Mouse (Mus musculus) heart, embryonic 12.5 days (tissue): ENCODE results near the gene Adh5. TPM values are rescaled to one million over a fixed set of nuclear protein-coding genes. Genes with fewer than 3 reads are reported as not detected.

Experiments
- ATAC-seq: fragments of 200-750 bp; cut with Nextera tagmentation; 2 replicates; pipeline ENCODE4 v1.8.0; 2017; ENCODE audit warnings: moderate TSS enrichment, moderate library complexity; ENCODE audit not compliant: insufficient number of reproducible peaks, low FRiP score
- H3K27ac ChIP-seq: fragments of 300-500 bp; sonication (generic); 2 replicates; pipeline ENCODE4 v1.5.1; 2016; ENCODE audit warnings: mild to moderate bottlenecking, moderate library complexity; ENCODE audit not compliant: poor library complexity, severe bottlenecking
- H3K27me3 ChIP-seq: fragments of 300-500 bp; sonication (generic); replicated peaks from 2 replicates; pipeline ENCODE4 v1.6.1; 2016; ENCODE audit warnings: mild to moderate bottlenecking, moderate library complexity
- H3K36me3 ChIP-seq: fragments of 300-500 bp; sonication (generic); 2 replicates; pipeline ENCODE4 v1.6.1; 2016; ENCODE audit warnings: mild to moderate bottlenecking, moderate library complexity
- H3K4me1 ChIP-seq: fragments of 300-500 bp; sonication (generic); replicated peaks from 2 replicates; pipeline ENCODE4 v1.6.1; 2016; ENCODE audit warnings: mild to moderate bottlenecking
- H3K4me2 ChIP-seq: fragments of 300-500 bp; sonication (generic); 2 replicates; pipeline ENCODE4 v1.6.1; 2016; ENCODE audit warnings: mild to moderate bottlenecking, moderate library complexity
- H3K4me3 ChIP-seq: fragments of 300-500 bp; sonication (generic); 2 replicates; pipeline ENCODE4 v1.5.1; 2016; ENCODE audit warnings: mild to moderate bottlenecking
- H3K9ac ChIP-seq: fragments of 300-500 bp; sonication (generic); 2 replicates; pipeline ENCODE4 v1.6.1; 2016; ENCODE audit warnings: mild to moderate bottlenecking, moderate library complexity
- H3K9me3 ChIP-seq: fragments of 300-500 bp; sonication (generic); replicated peaks from 2 replicates; pipeline ENCODE4 v1.6.1; 2016; ENCODE audit warnings: mild to moderate bottlenecking, moderate library complexity
- WGBS: fragments of 180-500 bp; shearing (Covaris S2); methylation state at CpG from one replicate; pipeline ENCODE4 v1.1.7; 2016; 5-methylcytosine and 5-hydroxymethylcytosine counted together
- polyA plus RNA-seq: library from polyadenylated mRNA; unstranded; fragments of >200 nt; fragmentation: Nextera tagmentation; extraction: Ambion mirVana; gene quantifications from 2 replicates; pipeline ENCODE4 v1.2.1, GENCODE M21; 2016

Adh5 gene
- polyA plus RNA-seq: 153 and 159 TPM in 2 replicates

GRCm38 (mm10) chr3:138442612-138443464, at the start of gene Adh5:
TSS of gene Adh5 (plus strand) at chr3:138443093.
- H3K4me3 ChIP-seq: peak within 1 kb of the TSS; percentile 77
- whole genome bisulfite sequencing: under 1% methylated on average over 86 of the region's 86 CpGs
- H3K27me3 ChIP-seq: no peaks in the 10 kb centered on the region
- peak within 1 kb of the TSS; percentile 88 for H3K9ac ChIP-seq
- H3K9me3 ChIP-seq: no peaks in the 10 kb centered on the region
- peaks cover 30% of the 10 kb centered on the region for H3K36me3 ChIP-seq
- peak within 1 kb of the TSS; percentile 81 for H3K27ac ChIP-seq
- ATAC-seq: peak; percentile 100
- H3K4me1 ChIP-seq: peaks cover 10% of the 10 kb centered on the region
- H3K4me2 ChIP-seq: peak within 1 kb of the TSS; percentile 83

DNA sequence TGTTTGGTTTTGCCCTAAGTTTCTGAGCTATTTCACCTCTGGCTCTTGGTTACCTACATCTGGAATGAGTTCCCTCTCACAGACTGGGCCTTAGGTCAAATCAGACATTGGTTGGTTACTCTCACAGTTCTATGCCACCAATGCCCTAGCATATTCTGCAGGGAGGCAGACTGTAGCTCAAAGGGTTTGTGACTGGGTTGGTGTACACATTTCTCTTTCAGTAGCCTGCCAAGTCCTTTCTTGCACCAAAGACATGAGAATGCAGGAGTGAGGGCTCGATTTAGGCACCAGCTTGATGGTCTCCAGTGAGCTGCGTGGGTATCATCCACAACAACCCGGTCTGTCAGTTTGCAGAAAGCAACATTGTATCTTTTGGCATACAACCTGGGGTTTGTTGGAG, 38.0 kb upstream of the Adh5 start:
- Histone ChIP-seq H3K4me3 (no peak overlapping the region), H3K4me1 (no peaks in the 10 kb centered on the region), H3K4me2 (no peak overlapping the region), H3K36me3 (no peaks in the 10 kb centered on the region), H3K9ac (no peak overlapping the region), H3K27ac (no peak overlapping the region), H3K9me3 (no peaks in the 10 kb centered on the region), H3K27me3 (no peaks in the 10 kb centered on the region)
- no peak for ATAC-seq
- WGBS: 63% methylated on average over 3 of the region's 3 CpGs

DNA sequence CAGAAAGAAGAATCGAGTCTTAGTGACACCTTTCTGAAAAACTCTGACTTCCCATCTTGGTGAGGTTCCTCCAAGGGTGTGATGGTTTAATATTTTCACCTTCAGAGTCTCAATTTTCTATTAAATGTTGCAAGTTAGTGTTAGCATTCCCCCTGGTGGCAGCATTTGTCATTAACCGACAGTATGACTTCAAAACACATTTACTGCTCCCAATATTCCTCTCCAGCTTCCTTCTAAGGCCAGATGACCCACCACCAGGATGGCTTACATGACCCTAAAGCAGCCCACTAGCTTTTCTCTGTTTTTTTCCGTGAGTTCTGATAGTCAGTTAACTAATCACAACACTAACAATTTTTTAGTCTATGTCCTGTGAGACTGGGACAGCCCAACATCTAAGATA, 37.6 kb upstream of the Adh5 start:
- no peaks in the 10 kb centered on the region for H3K9me3 ChIP-seq
- WGBS: 37% methylated on average over 3 of the region's 3 CpGs
- H3K27me3 ChIP-seq: no peaks in the 10 kb centered on the region
- H3K4me3 ChIP-seq: no peak overlapping the region
- no peaks in the 10 kb centered on the region for H3K36me3 ChIP-seq
- no peak overlapping the region for H3K27ac ChIP-seq
- no peak overlapping the region for H3K9ac ChIP-seq
- no peak overlapping the region for H3K4me2 ChIP-seq
- ATAC-seq: no peak
- no peaks in the 10 kb centered on the region for H3K4me1 ChIP-seq

- H3K27ac ChIP-seq: no peak overlapping the region
- H3K9me3 ChIP-seq: no peaks in the 10 kb centered on the region
- H3K4me2 ChIP-seq: no peak overlapping the region
- H3K27me3 ChIP-seq: no peaks in the 10 kb centered on the region
- H3K9ac ChIP-seq: no peak overlapping the region
- no peaks in the 10 kb centered on the region for H3K4me1 ChIP-seq
- H3K4me3 ChIP-seq: no peak overlapping the region
- ATAC-seq: no peak
- WGBS: 68% methylated on average over 7 of the region's 7 CpGs
- H3K36me3 ChIP-seq: no peaks in the 10 kb centered on the region
Measured at GRCm38 (mm10) chr3:138405840-138406239, 37.1 kb upstream of the Adh5 start.

GRCm38 (mm10) chr3:138407920-138408319, 35.0 kb upstream of the Adh5 start:
- Histone ChIP-seq H3K9me3 (no peaks in the 10 kb centered on the region), H3K4me1 (no peaks in the 10 kb centered on the region), H3K4me2 (no peak overlapping the region), H3K27ac (no peak overlapping the region), H3K27me3 (no peaks in the 10 kb centered on the region), H3K4me3 (no peak overlapping the region), H3K36me3 (no peaks in the 10 kb centered on the region), H3K9ac (no peak overlapping the region)
- ATAC-seq: no peak
- 65% methylated on average over 1 of the region's 1 CpGs for WGBS

DNA sequence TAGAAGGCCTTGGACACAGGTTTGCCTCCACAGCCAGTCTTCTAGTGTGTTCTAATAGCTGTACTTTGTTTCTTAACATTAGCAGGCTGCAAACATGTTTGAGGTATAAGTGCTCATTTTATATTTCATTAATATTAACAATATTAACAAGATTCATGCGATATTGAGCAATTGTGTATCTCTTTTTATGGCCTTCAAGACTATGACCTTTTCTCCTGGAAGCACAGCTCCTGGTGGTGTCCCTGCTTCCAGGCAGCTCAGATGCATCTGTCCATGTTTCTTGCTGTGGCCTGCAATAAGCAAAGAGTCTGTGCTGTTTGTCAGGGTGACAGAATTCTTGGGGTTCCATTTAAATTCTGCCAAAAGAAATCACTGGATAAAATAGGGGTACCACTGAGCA, 33.3 kb upstream of the Adh5 start:
- H3K9ac ChIP-seq: no peak overlapping the region
- no peaks in the 10 kb centered on the region for H3K36me3 ChIP-seq
- H3K27ac ChIP-seq: no peak overlapping the region
- H3K4me2 ChIP-seq: no peak overlapping the region
- 82% methylated on average over 1 of the region's 1 CpGs for WGBS
- no peaks in the 10 kb centered on the region for H3K9me3 ChIP-seq
- H3K4me3 ChIP-seq: no peak overlapping the region
- ATAC-seq: no peak
- H3K27me3 ChIP-seq: no peaks in the 10 kb centered on the region
- no peaks in the 10 kb centered on the region for H3K4me1 ChIP-seq

- no peaks in the 10 kb centered on the region for H3K36me3 ChIP-seq
- H3K4me1 ChIP-seq: no peaks in the 10 kb centered on the region
- no peaks in the 10 kb centered on the region for H3K27me3 ChIP-seq
- H3K27ac ChIP-seq: no peak overlapping the region
- WGBS: 70% methylated on average over 3 of the region's 3 CpGs
- no peak overlapping the region for H3K9ac ChIP-seq
- H3K9me3 ChIP-seq: no peaks in the 10 kb centered on the region
- no peak overlapping the region for H3K4me3 ChIP-seq
- ATAC-seq: no peak
- H3K4me2 ChIP-seq: no peak overlapping the region
Measured at GRCm38 (mm10) chr3:138410211-138410610, 32.7 kb upstream of the Adh5 start.

GRCm38 (mm10) chr3:138415121-138415690, 27.7 kb upstream of the Adh5 start, which contains the start of gene Adh4:
TSS of gene Adh4 (plus strand) at chr3:138415466.
- H3K27me3 ChIP-seq: no peaks in the 10 kb centered on the region
- no peak within 1 kb of the TSS for H3K4me2 ChIP-seq
- H3K36me3 ChIP-seq: no peaks in the 10 kb centered on the region
- ATAC-seq: no peak
- H3K27ac ChIP-seq: no peak within 1 kb of the TSS
- 74% methylated on average over 6 of the region's 6 CpGs for WGBS
- no peak within 1 kb of the TSS for H3K4me3 ChIP-seq
- H3K9ac ChIP-seq: no peak within 1 kb of the TSS
- H3K4me1 ChIP-seq: no peaks in the 10 kb centered on the region
- H3K9me3 ChIP-seq: no peaks in the 10 kb centered on the region

- no peaks in the 10 kb centered on the region for H3K9me3 ChIP-seq
- H3K9ac ChIP-seq: no peak overlapping the region
- no peak overlapping the region for H3K27ac ChIP-seq
- no peaks in the 10 kb centered on the region for H3K27me3 ChIP-seq
- H3K36me3 ChIP-seq: no peaks in the 10 kb centered on the region
- ATAC-seq: no peak
- no peak overlapping the region for H3K4me2 ChIP-seq
- 79% methylated on average over 6 of the region's 6 CpGs for WGBS
- no peaks in the 10 kb centered on the region for H3K4me1 ChIP-seq
- no peak overlapping the region for H3K4me3 ChIP-seq
Measured at GRCm38 (mm10) chr3:138419369-138419768, 23.5 kb upstream of the Adh5 start.

DNA sequence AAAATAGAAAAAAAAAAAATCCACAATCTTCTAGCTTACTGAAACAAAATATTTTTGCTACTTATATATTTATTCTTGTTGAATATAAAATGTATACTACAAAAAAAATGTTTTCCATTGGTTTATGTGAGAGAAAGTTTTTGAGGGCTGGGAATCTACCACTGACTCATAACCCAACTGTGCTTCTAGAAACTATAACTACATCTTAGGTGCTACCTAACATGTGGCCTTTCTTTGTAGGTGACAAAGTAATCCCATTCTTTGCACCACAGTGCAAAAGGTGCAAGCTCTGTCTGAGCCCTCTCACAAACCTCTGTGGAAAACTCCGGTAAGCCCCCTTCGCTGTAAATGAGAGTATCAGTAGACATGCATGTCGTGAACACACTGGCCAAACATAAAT, 22.5 kb upstream of the Adh5 start:
- no peaks in the 10 kb centered on the region for H3K27me3 ChIP-seq
- H3K4me3 ChIP-seq: no peak overlapping the region
- no peaks in the 10 kb centered on the region for H3K4me1 ChIP-seq
- H3K9ac ChIP-seq: no peak overlapping the region
- no peaks in the 10 kb centered on the region for H3K9me3 ChIP-seq
- H3K36me3 ChIP-seq: no peaks in the 10 kb centered on the region
- no peak overlapping the region for H3K4me2 ChIP-seq
- WGBS: 77% methylated on average over 3 of the region's 3 CpGs
- H3K27ac ChIP-seq: no peak overlapping the region
- ATAC-seq: no peak

GRCm38 (mm10) chr3:138423664-138424063, 19.2 kb upstream of the Adh5 start:
- Histone ChIP-seq H3K27me3 (no peaks in the 10 kb centered on the region), H3K9me3 (no peaks in the 10 kb centered on the region), H3K4me1 (no peaks in the 10 kb centered on the region), H3K36me3 (no peaks in the 10 kb centered on the region), H3K4me3 (no peak overlapping the region), H3K9ac (no peak overlapping the region), H3K4me2 (no peak overlapping the region), H3K27ac (no peak overlapping the region)
- no peak for ATAC-seq
- WGBS: 54% methylated on average over 2 of the region's 2 CpGs
